Mouse (Mus musculus) midbrain, postnatal 0 days (tissue): ENCODE data around the gene Rai1. TPM values are rescaled to one million over a fixed set of nuclear protein-coding genes. Genes with fewer than 3 reads are reported as not detected.
A peak's percentile ranks its signal among the peaks of the same experiment; 100 is the strongest.

Experiments used
- ATAC-seq: fragments of 200-750 bp; cut with Nextera tagmentation; 2 replicates; pipeline ENCODE4 v1.8.0; 2017; ENCODE audit warnings: moderate number of reproducible peaks, mild to moderate bottlenecking, moderate TSS enrichment, moderate library complexity; ENCODE audit not compliant: low FRiP score
- DNase-seq: peaks from one replicate; pipeline ENCODE4 v3.0.0-alpha.2; 2015; ENCODE audit warnings: low spot score
- H3K27ac ChIP-seq: fragments of 300-500 bp; sonication (generic); 2 replicates; pipeline ENCODE4 v1.5.1; 2014; ENCODE audit warnings: low read depth, mild to moderate bottlenecking, low read length, mixed read lengths
- H3K27me3 ChIP-seq: fragments of 300-500 bp; sonication (generic); 2 replicates; pipeline ENCODE4 v1.6.1; 2014; ENCODE audit warnings: low read length, control low read depth, mixed read lengths; ENCODE audit not compliant: insufficient read depth
- H3K36me3 ChIP-seq: fragments of 300-500 bp; sonication (generic); 2 replicates; pipeline ENCODE4 v1.6.1; 2014; ENCODE audit warnings: low read length, control low read depth, mixed read lengths; ENCODE audit not compliant: insufficient read depth
- H3K4me1 ChIP-seq: fragments of 300-500 bp; sonication (generic); 2 replicates; pipeline ENCODE4 v1.6.1; 2014; ENCODE audit warnings: mild to moderate bottlenecking, control low read depth, antibody characterized with exemption, low read length, mixed read lengths; ENCODE audit not compliant: insufficient read depth
- H3K4me2 ChIP-seq: fragments of 300-500 bp; sonication (generic); 2 replicates; pipeline ENCODE4 v1.6.1; 2014; ENCODE audit warnings: low read depth, mild to moderate bottlenecking, low read length, mixed read lengths; ENCODE audit not compliant: poor library complexity, severe bottlenecking
- H3K4me3 ChIP-seq: fragments of 300-500 bp; sonication (generic); 2 replicates; pipeline ENCODE4 v1.5.1; 2014; ENCODE audit warnings: low read depth, mild to moderate bottlenecking, low read length, moderate library complexity
- H3K9ac ChIP-seq: fragments of 300-500 bp; sonication (generic); replicated peaks from 2 replicates; pipeline ENCODE4 v1.6.1; 2014; ENCODE audit warnings: mild to moderate bottlenecking, low read length, moderate library complexity, mixed read lengths; ENCODE audit not compliant: poor library complexity, severe bottlenecking
- H3K9me3 ChIP-seq: fragments of 300-500 bp; sonication (generic); 2 replicates; pipeline ENCODE4 v1.6.1; 2016; ENCODE audit warnings: low read length, control low read depth
- CTCF ChIP-seq: IDR thresholded peaks from 2 replicates; pipeline ENCODE4 v1.5.1; 2016; ENCODE audit warnings: antibody characterized with exemption, mild to moderate bottlenecking
- WGBS: fragments of 180-500 bp; shearing (Covaris S2); extraction: QIAGEN DNeasy Blood & Tissue Kit; methylation state at CpG from one replicate; pipeline ENCODE4 v1.1.7; 2014; 5-methylcytosine and 5-hydroxymethylcytosine counted together
- microRNA-seq: library from miRNA; unstranded; fragments of <30 nt; microRNA quantifications from one replicate; pipeline ENCODE4, GENCODE M21; 2016; ENCODE audit warnings: borderline number of aligned reads
- polyA plus RNA-seq: library from polyadenylated mRNA; unstranded; fragments of >200 nt; fragmentation: Nextera tagmentation; extraction: Ambion mirVana; gene quantifications from 2 replicates; pipeline ENCODE4 v1.2.1, GENCODE M21; 2015
- total RNA-seq: library from RNA; depleted of rRNA; stranded (reverse); fragments of >200 nt; gene quantifications from 2 replicates; pipeline ENCODE4 v1.2.3, GENCODE M21; 2014; rRNA removed

Gene Rai1
- total and polyA plus RNA-seq, 2 experiments from 2014 or later = 22.0 to 66.8 TPM

DNA sequence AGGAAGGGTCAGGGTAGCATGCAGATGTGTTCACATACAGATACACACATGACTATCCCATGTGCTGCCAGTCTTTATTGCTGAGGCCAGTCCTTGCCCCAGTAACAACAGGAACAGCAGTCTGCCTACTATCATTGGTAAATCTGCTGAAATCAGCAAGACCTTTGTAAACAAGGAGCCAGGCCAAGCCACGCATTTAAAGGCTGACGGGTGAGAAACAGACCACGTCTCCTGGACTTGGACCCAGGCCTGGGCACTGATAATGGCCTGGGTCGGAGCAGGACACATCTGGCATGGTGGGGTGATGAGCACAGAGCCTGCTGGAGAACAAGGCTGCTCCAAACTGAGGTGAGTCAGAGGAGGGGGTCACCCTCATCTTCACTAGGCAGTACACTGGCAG is 135.7 kb downstream of the Rai1 start:
- no peak for TF ChIP-seq CTCF
- H3K9me3 ChIP-seq = no peaks in the 10 kb centered on the region
- H3K4me1 ChIP-seq = no peaks in the 10 kb centered on the region
- H3K27ac ChIP-seq = no peak overlapping the region
- ATAC-seq = no peak
- WGBS = 90% methylated on average over 4 of the region's 4 CpGs
- no peak overlapping the region for H3K9ac ChIP-seq
- peaks cover 43% of the 10 kb centered on the region for H3K36me3 ChIP-seq
- H3K27me3 ChIP-seq = no peaks in the 10 kb centered on the region
- no peak for DNase-seq
- no peak overlapping the region for H3K4me3 ChIP-seq
- no peak overlapping the region for H3K4me2 ChIP-seq

DNA sequence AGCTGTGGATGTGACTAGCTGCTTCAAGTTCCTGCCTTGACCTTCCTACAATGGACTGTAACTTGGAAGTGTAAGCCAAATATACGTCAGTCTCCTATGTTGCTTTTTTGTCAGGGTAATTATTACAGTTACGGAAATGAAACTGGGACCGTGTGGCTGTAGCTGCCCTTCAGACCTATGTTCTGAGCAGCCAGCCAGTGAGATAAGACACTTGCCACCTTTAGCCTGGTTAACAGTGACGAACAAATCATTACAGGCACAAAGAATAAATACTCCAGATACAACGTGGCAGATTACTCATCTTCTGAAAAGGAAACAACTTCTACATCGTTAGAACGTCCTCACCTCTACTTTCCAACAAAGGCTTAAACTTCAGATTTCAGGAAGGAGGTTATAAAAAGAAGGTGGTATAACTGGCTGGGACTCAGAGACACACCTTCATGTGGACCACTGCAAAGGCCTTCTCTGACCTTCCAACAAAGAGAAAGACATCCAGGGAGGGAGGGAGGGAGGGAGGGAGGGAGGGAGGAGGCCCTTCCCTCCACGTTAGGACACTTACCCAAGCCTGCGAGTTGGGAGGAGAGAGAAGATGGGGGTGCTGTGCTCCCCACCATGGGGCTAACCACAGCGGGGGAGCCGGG is 139.8 kb downstream of the Rai1 start:
- no peak overlapping the region for H3K4me3 ChIP-seq
- H3K4me2 ChIP-seq = no peak overlapping the region
- no peaks in the 10 kb centered on the region for H3K4me1 ChIP-seq
- H3K27me3 ChIP-seq = no peaks in the 10 kb centered on the region
- DNase-seq = no peak
- TF ChIP-seq CTCF = no peak
- H3K9me3 ChIP-seq = no peaks in the 10 kb centered on the region
- peaks cover 30% of the 10 kb centered on the region for H3K36me3 ChIP-seq
- 71% methylated on average over 11 of the region's 11 CpGs for WGBS
- no peak for ATAC-seq
- no peak overlapping the region for H3K27ac ChIP-seq
- no peak overlapping the region for H3K9ac ChIP-seq

DNA sequence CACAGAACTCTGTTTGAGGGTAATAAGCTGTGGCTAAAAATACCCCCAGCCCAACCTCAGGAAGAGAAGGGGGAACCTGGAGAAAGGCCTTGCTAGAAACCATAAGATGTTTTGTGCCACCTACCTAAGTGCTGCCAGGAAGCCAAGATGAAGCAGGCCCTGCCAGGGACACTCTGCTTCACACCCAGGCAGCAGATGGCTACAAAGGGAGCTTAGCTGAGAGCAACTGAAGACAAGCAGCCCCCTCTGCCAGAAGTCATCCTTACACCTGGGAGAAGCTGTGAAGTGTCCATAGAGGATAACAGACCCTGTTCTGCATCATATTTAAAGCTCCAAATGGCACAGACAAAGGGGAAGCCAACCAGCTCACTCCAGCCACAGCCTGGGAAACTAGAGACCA is 141.3 kb downstream of the Rai1 start:
- TF ChIP-seq CTCF = no peak
- ATAC-seq = no peak

DNA sequence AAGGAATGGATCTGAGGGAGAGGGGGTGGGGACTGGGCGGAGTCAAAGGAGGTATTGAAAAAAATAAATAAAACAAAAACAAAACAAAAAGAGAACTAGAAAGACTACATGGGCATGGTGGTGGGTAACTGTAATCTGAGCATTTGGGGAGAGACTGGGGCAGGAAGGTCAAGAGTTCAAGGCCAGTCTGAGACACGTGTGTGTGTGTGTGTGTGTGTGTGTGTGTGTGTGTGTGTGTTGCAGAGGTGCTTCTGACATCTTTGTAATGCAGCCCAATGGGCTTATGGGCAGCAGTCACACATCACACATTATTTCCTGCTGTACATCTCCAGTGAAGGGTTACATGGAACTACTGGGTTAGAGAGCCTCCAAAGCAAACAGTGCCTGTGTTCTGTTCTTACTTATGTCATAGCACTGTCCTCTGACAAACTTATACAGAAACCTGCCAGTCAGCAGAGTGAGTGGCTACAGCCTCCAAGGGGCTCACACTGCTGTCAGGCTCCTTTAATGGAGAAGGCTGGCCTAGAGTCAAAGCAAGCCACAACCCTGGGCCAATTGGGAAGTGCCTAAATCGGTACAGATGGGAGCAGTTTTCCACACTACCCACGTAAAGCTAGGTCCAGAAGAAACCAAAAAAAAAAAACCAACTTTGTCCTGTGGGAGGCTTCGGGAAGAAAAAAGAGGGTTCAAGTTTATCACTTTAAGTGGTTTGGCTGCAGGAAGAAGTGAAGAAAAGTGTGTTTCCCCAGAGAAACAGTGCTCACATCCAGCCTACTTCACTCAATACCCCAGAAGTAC is 143.1 kb downstream of the Rai1 start:
- H3K4me3 ChIP-seq = no peak overlapping the region
- DNase-seq (no peak), ATAC-seq (no peak)
- no peaks in the 10 kb centered on the region for H3K9me3 ChIP-seq
- no peaks in the 10 kb centered on the region for H3K4me1 ChIP-seq
- peaks cover 22% of the 10 kb centered on the region for H3K36me3 ChIP-seq
- no peaks in the 10 kb centered on the region for H3K27me3 ChIP-seq
- no peak for TF ChIP-seq CTCF
- no peak overlapping the region for H3K27ac ChIP-seq
- WGBS = 50% methylated on average over 5 of the region's 5 CpGs
- no peak overlapping the region for H3K9ac ChIP-seq
- H3K4me2 ChIP-seq = no peak overlapping the region

More for the DNA sequence above, 141.3 kb downstream of the Rai1 start:
- peak; percentile 27 for DNase-seq
- H3K36me3 ChIP-seq = peaks cover 27% of the 10 kb centered on the region
- no peaks in the 10 kb centered on the region for H3K27me3 ChIP-seq
- no peak overlapping the region for H3K4me3 ChIP-seq
- H3K9me3 ChIP-seq = no peaks in the 10 kb centered on the region
- no peak overlapping the region for H3K9ac ChIP-seq
- no peak overlapping the region for H3K4me2 ChIP-seq
- no peaks in the 10 kb centered on the region for H3K4me1 ChIP-seq
- no peak overlapping the region for H3K27ac ChIP-seq

Small RNAs within 50 kb of the gene (microRNA-seq; reads per million reads assigned to microRNA genes)
- gene Mir6921 = not detected
- not detected for gene Mir6922

Other genes starting within 250 kb of the Rai1 start
- 26.3 and 28.7 TPM in 2 replicates for gene Med9, start 156.8 kb upstream of the Rai1 start, total RNA-seq
- gene Med9, start 156.8 kb upstream of the Rai1 start, polyA plus RNA-seq = 32.0 and 34.8 TPM in 2 replicates
- gene Rasd1, start 140.1 kb upstream of the Rai1 start, total RNA-seq = 0.47 and 1.2 TPM in 2 replicates
- 2.6 and 3.6 TPM in 2 replicates for gene Rasd1, start 140.1 kb upstream of the Rai1 start, polyA plus RNA-seq
- gene Pemt, start 58.5 kb upstream of the Rai1 start, total RNA-seq = 10.9 and 17.3 TPM in 2 replicates
- 12.7 and 13.6 TPM in 2 replicates for gene Pemt, start 58.5 kb upstream of the Rai1 start, polyA plus RNA-seq
- 77.1 and 96.5 TPM in 2 replicates for gene Srebf1, start 117.6 kb downstream of the Rai1 start, total RNA-seq
- gene Srebf1, start 117.6 kb downstream of the Rai1 start, polyA plus RNA-seq = 34.5 and 38.1 TPM in 2 replicates
- 108 and 120 TPM in 2 replicates for gene Tom1l2, start 247.9 kb downstream of the Rai1 start, total RNA-seq
- 49.4 and 51.6 TPM in 2 replicates for gene Tom1l2, start 247.9 kb downstream of the Rai1 start, polyA plus RNA-seq
- 9.2 and 14.1 TPM in 2 replicates for gene Drc3, start 248.3 kb downstream of the Rai1 start, total RNA-seq
- gene Drc3, start 248.3 kb downstream of the Rai1 start, polyA plus RNA-seq = 7.1 and 8.6 TPM in 2 replicates